Mouse (Mus musculus) neural tube, embryonic 12.5 days (tissue): ENCODE results near the gene Evx2. TPM values are rescaled to one million over a fixed set of nuclear protein-coding genes. Genes with fewer than 3 reads are reported as not detected.

Experiments used
- ATAC-seq: fragments of 200-750 bp; cut with Nextera tagmentation; 2 replicates; pipeline ENCODE4 v1.8.0; 2017; ENCODE audit warnings: low read depth, mild to moderate bottlenecking, moderate TSS enrichment, moderate library complexity; ENCODE audit not compliant: low FRiP score
- H3K27ac ChIP-seq: fragments of 300-500 bp; sonication (generic); 2 replicates; pipeline ENCODE4 v1.5.1; 2016
- H3K27me3 ChIP-seq: fragments of 300-500 bp; sonication (generic); replicated peaks from 2 replicates; pipeline ENCODE4 v1.6.1; 2016; ENCODE audit warnings: mild to moderate bottlenecking
- H3K36me3 ChIP-seq: fragments of 300-500 bp; sonication (generic); 2 replicates; pipeline ENCODE4 v1.6.1; 2016; ENCODE audit warnings: mild to moderate bottlenecking
- H3K4me1 ChIP-seq: fragments of 300-500 bp; sonication (generic); 2 replicates; pipeline ENCODE4 v1.6.1; 2016
- H3K4me2 ChIP-seq: fragments of 300-500 bp; sonication (generic); replicated peaks from 2 replicates; pipeline ENCODE4 v1.6.1; 2016; ENCODE audit warnings: mild to moderate bottlenecking
- H3K4me3 ChIP-seq: fragments of 300-500 bp; sonication (generic); 2 replicates; pipeline ENCODE4 v1.5.1; 2016
- H3K9ac ChIP-seq: fragments of 300-500 bp; sonication (generic); 2 replicates; pipeline ENCODE4 v1.6.1; 2016; ENCODE audit warnings: mild to moderate bottlenecking
- H3K9me3 ChIP-seq: fragments of 300-500 bp; sonication (generic); 2 replicates; pipeline ENCODE4 v1.6.1; 2016; ENCODE audit warnings: mild to moderate bottlenecking
- WGBS: fragments of 180-500 bp; shearing (Covaris S2); methylation state at CpG from one replicate; pipeline ENCODE4 v1.1.7; 2016; 5-methylcytosine and 5-hydroxymethylcytosine counted together
- polyA plus RNA-seq: library from polyadenylated mRNA; unstranded; fragments of >200 nt; fragmentation: Nextera tagmentation; extraction: Ambion mirVana; gene quantifications from 2 replicates; pipeline ENCODE4 v1.2.1, GENCODE M21; 2016

The Evx2 gene
- polyA plus RNA-seq, 1 experiment from 2014 or later: 1.1 TPM

DNA sequence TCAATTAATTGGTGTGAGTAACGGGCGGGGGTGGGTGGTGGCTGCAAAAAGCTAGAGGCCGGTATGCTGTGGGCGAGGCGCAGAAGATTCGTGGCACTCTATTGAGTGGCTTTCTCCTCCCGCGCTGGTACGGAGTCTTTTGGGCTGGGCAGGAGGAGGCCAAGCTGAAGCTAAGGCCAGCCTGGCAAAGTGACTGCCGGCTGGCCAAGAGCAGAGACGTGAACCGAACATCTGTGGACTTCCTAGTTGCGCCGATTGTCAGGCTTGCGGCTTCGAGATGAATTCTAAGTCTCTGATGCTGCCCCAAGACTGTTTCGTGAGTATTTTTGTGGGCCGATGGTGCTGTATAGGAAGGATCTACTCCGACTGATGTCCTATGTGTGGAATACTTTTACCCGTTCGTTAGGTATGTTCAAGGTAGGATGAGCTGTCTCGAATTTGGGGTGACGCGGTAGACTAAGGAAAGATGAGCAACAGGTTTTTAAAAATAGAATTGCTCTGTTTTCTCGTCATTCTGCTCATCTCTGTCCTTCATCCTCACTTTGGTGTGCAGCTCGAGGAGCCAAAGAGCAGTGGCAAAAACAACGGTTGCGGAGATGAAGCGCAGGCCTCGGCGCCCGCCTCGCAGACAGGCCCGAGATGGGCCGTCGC is 8.0 kb upstream of the Evx2 start:
- peak overlapping the region; percentile 43; the same call in 1 of the 2 replicates for H3K4me3 ChIP-seq
- under 1% methylated on average over 36 of the region's 36 CpGs for WGBS
- ATAC-seq: 0 out of 2 replicates have a peak, but pooled peaks have one; percentile 37
- H3K27me3 ChIP-seq: peaks cover 95% of the 10 kb centered on the region
- H3K36me3 ChIP-seq: no peaks in the 10 kb centered on the region
- H3K4me2 ChIP-seq: peak overlapping the region; percentile 72
- H3K9me3 ChIP-seq: no peaks in the 10 kb centered on the region
- no peak overlapping the region for H3K27ac ChIP-seq
- H3K9ac ChIP-seq: no peak overlapping the region
- H3K4me1 ChIP-seq: peaks cover 13% of the 10 kb centered on the region

DNA sequence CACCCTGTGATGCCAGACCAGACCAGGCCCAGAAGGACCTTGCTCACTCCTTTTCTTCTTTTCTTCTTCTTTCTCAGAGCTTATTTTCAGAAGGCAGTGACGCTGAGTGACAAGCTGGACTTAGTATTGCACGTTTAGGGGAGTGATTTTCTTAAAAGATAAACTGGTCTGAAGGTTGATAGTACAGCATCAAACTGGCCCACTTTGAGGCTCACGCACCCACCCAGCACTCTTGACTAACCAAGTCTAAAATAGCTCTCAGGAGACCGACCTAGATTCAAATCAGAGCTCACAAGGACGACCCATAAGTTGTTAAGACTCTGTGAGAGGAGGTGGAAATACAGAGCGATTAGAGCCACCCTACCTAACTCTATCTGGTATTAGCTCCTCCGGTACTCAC is 7.1 kb upstream of the Evx2 start:
- no peaks in the 10 kb centered on the region for H3K9me3 ChIP-seq
- peaks cover 95% of the 10 kb centered on the region for H3K27me3 ChIP-seq
- no peak overlapping the region for H3K27ac ChIP-seq
- ATAC-seq: no peak
- H3K4me2 ChIP-seq: no peak overlapping the region
- peaks cover 16% of the 10 kb centered on the region for H3K4me1 ChIP-seq
- no peak overlapping the region for H3K9ac ChIP-seq
- H3K4me3 ChIP-seq: no peak overlapping the region
- no peaks in the 10 kb centered on the region for H3K36me3 ChIP-seq
- 2% methylated on average over 7 of the region's 7 CpGs for WGBS

DNA sequence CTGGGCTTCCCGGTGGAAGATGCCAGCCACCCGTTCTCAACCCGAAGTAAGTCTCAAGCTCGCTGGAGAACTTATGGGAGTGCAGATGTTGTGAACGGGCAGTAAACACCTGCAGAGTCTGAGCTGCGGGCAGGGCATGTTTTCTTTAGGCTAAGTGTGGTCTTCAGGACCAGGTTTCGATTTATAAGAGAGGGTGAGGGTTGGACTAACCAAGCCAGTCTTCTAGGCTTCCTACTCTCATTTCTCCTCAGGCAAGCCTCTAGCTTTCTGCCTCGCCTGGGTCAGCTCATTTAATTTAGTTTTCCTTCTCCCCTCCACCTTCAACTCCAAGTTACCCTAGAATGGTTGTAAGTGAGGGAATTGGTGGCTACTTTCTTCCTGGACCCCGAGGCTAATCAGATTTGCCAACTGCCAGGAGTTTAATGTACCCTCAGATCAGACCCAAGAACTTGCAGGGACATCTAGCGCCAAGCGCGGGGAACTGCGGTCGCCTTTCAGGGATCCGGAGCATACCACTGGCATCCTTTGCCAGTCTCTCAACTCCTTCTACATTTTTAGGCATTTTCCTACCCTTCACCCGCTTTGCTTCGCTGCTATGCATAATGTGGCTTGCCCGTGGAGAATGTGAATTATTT is 4.1 kb upstream of the Evx2 start:
- ATAC-seq: no peak
- H3K36me3 ChIP-seq: no peaks in the 10 kb centered on the region
- H3K9ac ChIP-seq: no peak overlapping the region
- no peak overlapping the region for H3K4me3 ChIP-seq
- H3K27me3 ChIP-seq: peaks cover 96% of the 10 kb centered on the region
- no peaks in the 10 kb centered on the region for H3K9me3 ChIP-seq
- H3K27ac ChIP-seq: no peak overlapping the region
- no peak overlapping the region for H3K4me2 ChIP-seq
- peaks cover 19% of the 10 kb centered on the region for H3K4me1 ChIP-seq
- WGBS: 5% methylated on average over 18 of the region's 18 CpGs

DNA sequence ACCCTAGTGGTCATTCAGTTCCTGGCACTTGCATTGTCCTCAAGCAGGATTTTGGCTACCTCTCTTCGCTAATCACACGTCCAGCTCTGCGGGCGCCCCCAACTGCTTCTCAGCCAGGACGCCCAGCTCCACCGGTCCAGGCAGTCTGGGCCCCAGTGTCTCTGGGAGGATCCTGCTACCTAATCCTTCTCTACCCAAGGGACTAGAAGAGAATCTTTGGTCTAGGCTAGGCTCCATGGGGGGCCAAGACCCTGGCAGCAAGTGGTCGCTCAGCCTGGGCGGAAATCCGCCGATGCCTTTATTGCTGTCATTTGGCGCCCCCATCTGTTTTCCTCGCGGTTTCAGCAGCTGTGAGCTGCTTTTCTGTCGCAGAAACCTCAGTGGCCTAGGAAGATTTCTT is 2.3 kb upstream of the Evx2 start:
- no peak for ATAC-seq
- H3K27me3 ChIP-seq: peaks cover 95% of the 10 kb centered on the region
- H3K4me2 ChIP-seq: peak overlapping the region; percentile 38
- H3K36me3 ChIP-seq: no peaks in the 10 kb centered on the region
- H3K4me3 ChIP-seq: no peak overlapping the region
- H3K9ac ChIP-seq: no peak overlapping the region
- H3K27ac ChIP-seq: no peak overlapping the region
- H3K4me1 ChIP-seq: peaks cover 13% of the 10 kb centered on the region
- no peaks in the 10 kb centered on the region for H3K9me3 ChIP-seq
- under 1% methylated on average over 14 of the region's 14 CpGs for WGBS

DNA sequence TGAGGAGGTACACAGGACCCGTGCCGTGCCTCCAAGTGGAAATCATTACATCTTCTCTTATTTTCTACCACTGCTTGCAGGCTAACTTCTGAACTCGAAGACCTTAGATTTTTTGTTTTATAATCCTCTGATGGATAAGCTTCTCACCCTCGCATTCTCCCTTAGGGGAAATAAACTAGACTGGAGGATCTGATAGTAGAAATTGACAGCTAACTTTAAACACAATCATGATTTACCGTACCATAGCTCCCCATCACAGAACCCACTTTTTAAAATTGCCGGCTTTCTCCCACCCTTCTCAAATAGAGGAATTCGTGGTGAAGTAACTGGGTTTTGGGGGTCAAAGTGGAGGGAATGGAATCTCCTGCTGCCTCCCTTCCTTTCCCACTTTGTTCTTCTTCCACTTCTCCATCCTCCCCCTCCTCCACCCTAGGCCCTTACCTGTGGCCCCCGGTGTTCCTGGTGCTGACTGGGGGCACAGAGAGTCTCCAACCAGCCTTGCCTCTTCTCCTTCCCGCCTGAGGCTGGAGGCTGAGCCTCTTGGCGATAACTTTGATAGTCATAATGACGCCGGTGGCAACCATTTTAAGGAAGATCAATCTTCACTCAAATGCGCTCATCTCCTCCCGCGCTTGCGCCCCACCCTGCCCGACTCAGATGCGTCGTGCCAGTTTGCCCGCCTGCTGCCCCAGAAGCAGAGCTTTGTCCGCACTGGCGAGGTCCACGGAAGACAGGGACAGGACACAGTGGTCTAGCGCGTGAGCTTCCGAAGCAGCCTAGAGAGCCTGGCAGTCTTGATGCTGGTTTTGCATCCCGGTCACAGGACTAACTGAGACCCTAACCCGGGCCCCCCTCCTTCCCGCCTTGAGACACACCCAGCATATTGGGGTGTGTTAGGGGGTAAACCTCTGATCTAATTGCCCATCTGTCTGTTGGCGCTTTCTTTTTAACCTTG is 1.3 kb upstream of the Evx2 start:
- Histone ChIP-seq H3K9ac (no peak overlapping the region), H3K9me3 (no peaks in the 10 kb centered on the region), H3K4me1 (peaks cover 19% of the 10 kb centered on the region), H3K4me3 (peak overlapping the region; percentile 16; the same call in 1 of the 2 replicates), H3K36me3 (no peaks in the 10 kb centered on the region), H3K27ac (no peak overlapping the region), H3K4me2 (peak overlapping the region; percentile 28), H3K27me3 (peaks cover 95% of the 10 kb centered on the region)
- 2% methylated on average over 30 of the region's 30 CpGs for WGBS
- no peak for ATAC-seq

DNA sequence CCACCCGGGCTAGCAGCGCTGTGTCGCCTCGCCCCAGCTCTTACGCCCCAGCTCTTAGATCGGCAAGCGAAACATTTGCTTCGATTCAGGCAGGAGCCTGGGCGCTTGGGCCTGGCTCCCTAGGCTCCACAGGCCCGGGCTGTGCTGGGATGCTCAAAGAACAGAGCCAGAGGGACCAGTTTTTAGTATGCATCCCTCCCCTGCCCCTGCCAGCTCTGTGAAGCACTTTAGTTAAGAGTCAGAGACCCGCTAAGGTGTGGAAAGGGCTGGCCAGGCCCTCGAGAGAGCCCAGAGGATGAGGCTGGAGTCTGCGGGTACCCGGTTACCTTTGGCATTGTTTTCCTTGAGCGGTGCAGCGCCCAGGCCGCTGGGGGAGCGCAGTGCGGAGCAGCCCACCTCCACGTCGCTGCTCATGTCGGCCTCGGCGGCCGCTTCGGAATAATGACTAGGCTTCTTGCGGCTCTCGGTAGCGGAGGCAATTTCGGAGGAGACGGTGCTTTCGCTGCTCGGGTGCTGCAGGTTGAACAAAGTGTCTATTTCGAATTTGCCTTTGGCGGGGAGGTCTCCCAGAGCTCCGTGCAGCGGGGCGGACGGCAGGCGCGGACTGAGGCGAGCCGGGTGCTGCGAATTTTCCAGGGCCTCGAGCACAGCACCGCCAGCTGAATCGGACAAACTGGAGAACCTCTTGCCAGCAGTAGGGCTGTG is 538 bp downstream of the Evx2 start:
- WGBS: under 1% methylated on average over 47 of the region's 47 CpGs
- no peak for ATAC-seq
- H3K4me2 ChIP-seq: peak overlapping the region; percentile 23; the same call in 1 of the 2 replicates

DNA sequence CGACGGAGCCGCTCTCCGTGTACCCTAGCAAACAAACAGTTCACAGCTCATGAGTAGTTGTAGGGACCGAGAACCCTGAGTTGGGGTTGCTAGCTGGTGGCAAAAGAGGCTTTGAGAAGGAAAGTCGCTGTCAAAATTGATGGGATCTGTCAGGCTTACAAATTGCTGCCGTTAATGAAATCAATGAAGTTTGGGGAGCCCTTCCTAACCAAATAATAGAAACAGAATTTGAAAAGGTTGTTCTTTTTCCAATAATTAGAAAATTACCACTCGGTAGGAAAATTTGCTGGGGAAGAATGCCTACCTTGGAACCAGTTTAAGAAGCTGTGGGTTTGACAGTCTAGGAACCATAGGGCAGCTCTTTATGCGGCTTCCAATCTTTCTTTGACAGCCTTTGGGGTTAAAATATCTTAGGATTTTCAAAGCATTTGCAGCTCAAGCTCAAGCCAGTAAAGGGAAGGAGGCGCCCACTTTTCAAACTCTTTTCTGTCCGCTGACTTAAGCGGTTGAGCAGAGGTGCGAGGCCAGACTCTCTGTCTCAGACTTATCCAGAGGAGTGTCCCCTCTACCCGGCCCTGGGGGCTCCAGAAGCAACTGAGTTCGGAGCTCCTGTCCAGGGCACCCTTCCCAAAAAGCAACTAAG is 1.2 kb downstream of the Evx2 start:
- Histone ChIP-seq H3K4me2 (peak overlapping the region; percentile 35), H3K27ac (no peak overlapping the region)

More for the DNA sequence above, 538 bp downstream of the Evx2 start:
- Histone ChIP-seq H3K9ac (peak overlapping the region; percentile 29), H3K27me3 (peaks cover 96% of the 10 kb centered on the region), H3K9me3 (no peaks in the 10 kb centered on the region), H3K4me3 (peak overlapping the region; percentile 20; the same call in 1 of the 2 replicates), H3K36me3 (no peaks in the 10 kb centered on the region), H3K27ac (no peak overlapping the region), H3K4me1 (peaks cover 20% of the 10 kb centered on the region)

DNA sequence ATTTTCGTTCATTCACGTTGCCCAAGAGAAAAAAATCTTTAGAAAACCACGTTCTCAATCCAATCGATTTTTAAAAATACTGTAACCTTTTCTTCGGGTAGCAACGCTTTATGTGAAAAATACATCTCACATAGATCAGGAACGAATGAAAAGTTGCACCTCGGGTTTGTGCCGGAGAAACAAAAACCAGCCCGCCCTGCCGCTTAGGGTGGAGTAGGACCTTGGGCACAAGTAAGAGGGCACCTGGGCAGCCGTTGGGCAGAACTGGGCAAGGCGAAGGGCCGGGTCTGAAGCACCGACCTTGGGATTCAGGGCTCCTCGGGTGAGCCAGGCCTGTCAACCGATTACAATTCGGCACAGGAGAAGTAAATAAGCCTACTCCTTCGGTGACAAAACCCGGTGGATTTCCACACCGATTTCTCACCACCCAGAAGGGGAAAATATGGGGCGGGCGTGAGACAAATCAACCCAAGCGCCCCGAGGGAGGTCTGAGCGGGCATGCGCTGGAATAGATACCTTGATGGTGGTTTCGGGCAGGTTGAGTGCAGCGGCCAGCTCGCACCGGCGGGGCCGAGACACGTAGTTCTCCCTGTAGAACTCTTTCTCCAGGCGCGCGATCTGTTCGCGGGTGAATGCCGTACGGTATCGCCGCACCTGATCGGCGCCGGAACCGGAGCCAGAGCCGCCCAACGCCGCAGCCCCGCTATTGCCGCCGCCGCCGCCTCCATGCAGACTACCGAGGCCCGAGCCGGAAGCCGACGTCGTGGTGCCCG is 1.9 kb downstream of the Evx2 start:
- Histone ChIP-seq H3K9ac (peak overlapping the region; percentile 35; the same call in 1 of the 2 replicates), H3K4me3 (peak overlapping the region; percentile 15; the same call in 1 of the 2 replicates), H3K36me3 (no peaks in the 10 kb centered on the region), H3K4me2 (peak overlapping the region; percentile 35), H3K9me3 (no peaks in the 10 kb centered on the region), H3K4me1 (peaks cover 20% of the 10 kb centered on the region), H3K27ac (no peak overlapping the region), H3K27me3 (peaks cover 87% of the 10 kb centered on the region)
- 2% methylated on average over 62 of the region's 62 CpGs for WGBS
- no peak for ATAC-seq

More for the DNA sequence above, 1.2 kb downstream of the Evx2 start:
- peak overlapping the region; percentile 35 for H3K9ac ChIP-seq
- ATAC-seq: no peak
- H3K36me3 ChIP-seq: no peaks in the 10 kb centered on the region
- no peaks in the 10 kb centered on the region for H3K9me3 ChIP-seq
- WGBS: under 1% methylated on average over 15 of the region's 15 CpGs
- peaks cover 20% of the 10 kb centered on the region for H3K4me1 ChIP-seq
- H3K27me3 ChIP-seq: peaks cover 92% of the 10 kb centered on the region
- peak overlapping the region; percentile 20 for H3K4me3 ChIP-seq

DNA sequence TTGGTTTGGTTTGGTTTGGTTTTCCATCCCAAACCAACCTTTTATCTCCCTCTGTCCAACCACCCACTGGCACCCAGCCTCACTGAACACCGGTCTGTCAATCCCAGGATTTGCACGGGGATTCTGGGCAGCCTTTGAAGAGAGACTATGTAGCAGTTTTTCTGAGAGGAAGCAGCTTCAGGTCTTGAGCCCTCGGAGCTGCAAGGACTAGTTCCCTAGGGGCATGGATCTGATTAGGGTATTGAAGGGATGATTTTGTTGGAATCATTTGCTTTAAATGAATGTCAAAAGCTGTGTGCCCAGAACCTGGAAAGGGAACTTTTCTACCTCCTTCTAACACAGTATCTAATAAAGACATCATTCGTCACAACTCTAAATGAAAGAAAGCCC is 2.7 kb downstream of the Evx2 start:
- no peaks in the 10 kb centered on the region for H3K9me3 ChIP-seq
- H3K4me3 ChIP-seq: no peak overlapping the region
- WGBS: 3% methylated on average over 4 of the region's 4 CpGs

DNA sequence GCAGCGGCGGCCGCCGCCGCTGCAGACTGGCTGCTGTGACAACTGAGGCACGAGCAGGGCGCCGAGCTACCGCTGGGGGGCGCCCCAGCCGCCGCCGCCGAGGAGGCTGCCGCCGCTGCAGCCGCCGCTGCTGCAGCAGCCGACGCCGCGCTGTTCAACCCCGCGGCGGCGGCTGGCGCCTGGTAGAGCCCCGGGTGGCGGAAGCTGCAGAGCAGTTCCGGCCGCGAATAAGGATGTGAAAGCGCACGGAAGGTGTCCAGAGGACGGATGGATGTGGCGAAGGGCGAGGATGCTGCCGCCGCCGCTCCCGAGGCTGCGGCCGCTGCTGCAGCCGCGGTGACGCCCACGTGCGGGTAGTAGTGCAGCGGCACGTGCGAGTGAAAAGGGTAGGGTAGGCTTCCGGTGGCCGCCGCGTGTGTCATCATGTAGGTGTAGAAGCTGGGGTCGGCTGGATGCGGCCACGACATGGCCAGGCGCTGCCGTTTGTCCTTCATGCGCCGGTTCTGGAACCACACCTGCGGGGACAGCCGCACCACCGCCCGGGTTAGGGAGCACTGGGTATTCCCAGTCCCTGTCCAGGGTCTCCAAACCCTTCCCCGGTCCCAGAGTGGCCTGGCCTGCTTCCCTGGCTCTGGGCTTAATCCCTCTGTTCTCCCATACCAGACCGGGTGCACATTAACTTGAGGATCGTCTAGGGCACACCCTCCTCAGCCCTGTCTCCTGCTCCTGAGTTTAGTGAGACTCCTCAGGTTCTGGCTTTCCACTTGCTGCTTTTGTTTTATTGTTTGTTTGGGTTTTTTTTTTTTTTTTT is 3.3 kb downstream of the Evx2 start:
- H3K27me3 ChIP-seq: peaks cover 83% of the 10 kb centered on the region
- H3K4me2 ChIP-seq: peak overlapping the region; percentile 62
- H3K27ac ChIP-seq: no peak overlapping the region
- no peaks in the 10 kb centered on the region for H3K9me3 ChIP-seq
- ATAC-seq: peak; percentile 32; the same call in 1 of the 2 replicates
- peak overlapping the region; percentile 40; the same call in 1 of the 2 replicates for H3K9ac ChIP-seq
- peaks cover 17% of the 10 kb centered on the region for H3K4me1 ChIP-seq
- WGBS: under 1% methylated on average over 54 of the region's 69 CpGs
- H3K36me3 ChIP-seq: no peaks in the 10 kb centered on the region
- peak overlapping the region; percentile 33 for H3K4me3 ChIP-seq

More for the DNA sequence above, 2.7 kb downstream of the Evx2 start:
- Histone ChIP-seq H3K27ac (no peak overlapping the region), H3K36me3 (no peaks in the 10 kb centered on the region), H3K9ac (no peak overlapping the region), H3K4me1 (peaks cover 19% of the 10 kb centered on the region), H3K4me2 (no peak overlapping the region), H3K27me3 (peaks cover 87% of the 10 kb centered on the region)
- ATAC-seq: no peak
